Mouse (Mus musculus) gastrocnemius, adult 2 months (tissue): ENCODE measurements around the gene Hist1h2bf. TPM values are rescaled to one million over a fixed set of nuclear protein-coding genes. Genes with fewer than 3 reads are reported as not detected.

ENCODE experiments used
- DNase-seq: peaks from one replicate; pipeline ENCODE4 v3.0.0; 2022
- H3K27ac ChIP-seq: fragments of 200-600 bp; 2 replicates; pipeline ENCODE4 v1.8.1; 2022; ENCODE audit warnings: mild to moderate bottlenecking
- H3K4me3 ChIP-seq: fragments of 200-600 bp; 2 replicates; pipeline ENCODE4 v1.8.1; 2022; ENCODE audit warnings: mild to moderate bottlenecking, moderate library complexity
- CTCF ChIP-seq: fragments of 200-600 bp; IDR thresholded peaks from 2 replicates; pipeline ENCODE4 v1.8.1; 2022; ENCODE audit warnings: antibody characterized with exemption, mild to moderate bottlenecking, moderate library complexity
- intact Hi-C: fragments of 180-260 bp; cut with DNase I; formaldehyde crosslinking; loops from one replicate; pipeline ENCODE4 v1.15.1; 2025
- microRNA-seq: library from miRNA; unstranded; fragments of <30 nt; microRNA quantifications from one replicate; pipeline ENCODE4 v1.2.0, GENCODE M21; 2021
- total RNA-seq, 2 experiments: library from RNA; stranded (reverse); gene quantifications; 2 replicates each; pipeline ENCODE4 v1.2.3; 2021

Gene Hist1h2bf
- total RNA-seq, 2 experiments from 2014 or later: 3.6 to 3.8 TPM

- intact Hi-C loops: loop anchor here (5.0 kb wide), 2 partner anchors 51 to 1819 kb away; partner anchors contain the start of gene Hist1h4d
These were observed 42.8 kb downstream of the Hist1h2bf start, which contains the start of gene Hist1h4h for GRCm38 (mm10) chr13:23530901-23531875. Gene Hist1h4h (plus strand): TSS chr13:23531050.

GRCm38 (mm10) chr13:23530181-23530900 is 43.7 kb downstream of the Hist1h2bf start:
- Histone ChIP-seq H3K4me3 (peak overlapping the region; percentile 91), H3K27ac (peak overlapping the region; percentile 95)
- DNase-seq: peak; percentile 59
- intact Hi-C loops: loop anchor here (5.0 kb wide), 2 partner anchors 52 to 1818 kb away; partner anchors contain the start of gene Hist1h4d
- no peak for TF ChIP-seq CTCF

More at GRCm38 (mm10) chr13:23530901-23531875, 42.8 kb downstream of the Hist1h2bf start, which contains the start of gene Hist1h4h:
- no peak for TF ChIP-seq CTCF
- peak within 1 kb of the TSS; percentile 91 for H3K4me3 ChIP-seq
- peak within 1 kb of the TSS; percentile 95 for H3K27ac ChIP-seq
- DNase-seq: peak; percentile 92

GRCm38 (mm10) chr13:23529480-23530165 is 44.4 kb downstream of the Hist1h2bf start:
- DNase-seq: no peak
- TF ChIP-seq CTCF: no peak
- H3K27ac ChIP-seq: peak overlapping the region; percentile 95
- intact Hi-C loops: loop anchor here (5.0 kb wide), 2 partner anchors 53 to 1817 kb away; partner anchors contain the start of gene Hist1h4d
- peak overlapping the region; percentile 91 for H3K4me3 ChIP-seq

DNA sequence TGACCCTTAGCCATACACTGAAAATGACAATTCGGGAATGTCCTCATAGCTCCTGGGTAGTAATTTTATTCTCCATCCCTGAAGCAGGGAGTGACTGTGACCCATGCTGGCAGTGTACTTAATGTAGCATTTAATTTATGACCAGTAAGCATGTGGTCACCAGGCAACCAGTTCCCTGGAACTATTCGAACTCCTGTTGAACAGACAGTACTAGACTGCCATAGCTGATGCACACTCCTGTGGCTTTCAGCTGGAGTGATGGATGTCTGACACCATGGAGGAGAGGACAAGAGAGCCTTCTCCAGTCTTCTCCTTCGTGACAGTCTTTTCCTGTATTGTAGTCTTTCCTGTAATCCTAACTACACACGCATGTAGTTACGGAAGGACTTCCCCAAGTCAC is 45.0 kb downstream of the Hist1h2bf start:
- DNase-seq: no peak
- intact Hi-C loops: no loop called here
- no peak overlapping the region for H3K27ac ChIP-seq
- no peak overlapping the region for H3K4me3 ChIP-seq
- TF ChIP-seq CTCF: no peak

- H3K4me3 ChIP-seq: peak overlapping the region; percentile 73
- H3K27ac ChIP-seq: peak overlapping the region; percentile 20; the same call in 1 of the 2 replicates
- TF ChIP-seq CTCF: no peak
- peak; percentile 85 for DNase-seq
- intact Hi-C loops: no loop called here
These were observed 47.7 kb downstream of the Hist1h2bf start for GRCm38 (mm10) chr13:23526312-23526711.

DNA sequence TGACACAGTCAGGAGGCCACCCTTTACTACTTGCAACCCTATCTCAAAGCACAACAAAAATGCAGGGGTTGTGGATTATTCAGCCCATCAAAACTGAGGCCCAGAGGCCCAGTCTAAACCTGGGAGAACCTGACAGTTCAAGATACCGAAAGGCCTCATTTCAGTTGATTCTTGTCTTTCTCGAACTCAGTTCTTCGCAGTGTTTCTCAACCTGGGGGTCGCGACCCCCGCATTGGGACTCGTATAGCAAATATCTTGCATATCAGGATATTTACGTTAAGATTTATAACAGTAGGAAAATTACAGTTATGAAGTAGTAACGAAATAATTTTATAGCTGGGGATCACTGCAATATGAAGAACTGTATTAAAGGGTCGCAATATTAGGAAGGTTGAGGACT is 48.1 kb downstream of the Hist1h2bf start:
- peak overlapping the region; percentile 73 for H3K4me3 ChIP-seq
- intact Hi-C loops: no loop called here
- H3K27ac ChIP-seq: no peak overlapping the region
- DNase-seq: no peak
- TF ChIP-seq CTCF: no peak

DNA sequence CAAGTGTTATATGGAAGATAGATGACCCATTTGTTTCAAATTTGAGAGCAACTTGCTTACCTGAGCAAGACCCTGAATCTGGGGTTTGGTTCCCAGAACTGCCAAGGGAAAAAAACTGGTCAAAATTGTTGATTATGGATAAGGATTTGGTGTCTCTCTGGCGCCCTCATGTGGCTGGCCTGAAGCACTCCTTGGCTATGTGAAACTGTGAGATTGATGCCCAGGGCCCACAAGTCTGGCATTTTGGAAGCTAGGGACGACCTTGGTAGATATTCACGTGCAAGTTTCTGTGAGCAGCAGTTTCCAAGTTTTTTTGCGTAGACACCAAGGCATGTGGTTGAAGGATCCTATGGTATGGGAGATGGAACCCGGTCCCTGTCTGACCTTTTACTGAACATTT is 49.3 kb downstream of the Hist1h2bf start:
- peak; percentile 97 for TF ChIP-seq CTCF
- intact Hi-C loops: loop anchor here (5.0 kb wide), 1 partner anchor 73 kb away; no protein-coding TSS in a partner anchor

DNA sequence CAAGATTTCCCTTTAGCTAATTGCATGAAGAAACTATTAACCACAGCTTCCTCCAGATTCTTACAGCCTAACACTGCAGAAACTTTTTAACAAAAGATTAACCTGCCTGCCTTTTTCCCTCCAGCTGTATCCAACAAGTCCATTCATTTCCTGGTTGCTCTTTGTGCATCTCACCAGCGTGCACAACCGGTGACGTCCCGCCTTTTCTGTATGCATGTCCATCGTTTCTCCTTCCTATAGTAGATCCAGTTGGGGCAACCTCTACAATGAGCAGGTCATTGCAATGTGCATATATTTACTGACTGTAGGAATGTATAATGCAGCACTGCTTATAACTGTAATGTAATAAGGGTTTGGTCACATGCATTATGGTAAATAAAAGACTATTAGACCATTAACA is 50.0 kb downstream of the Hist1h2bf start:
- DNase-seq: no peak
- Histone ChIP-seq H3K27ac (no peak overlapping the region), H3K4me3 (no peak overlapping the region)
- intact Hi-C loops: loop anchor here (5.0 kb wide), 1 partner anchor 73 kb away; no protein-coding TSS in a partner anchor
- no peak for TF ChIP-seq CTCF

More for the DNA sequence above, 49.3 kb downstream of the Hist1h2bf start:
- Histone ChIP-seq H3K27ac (no peak overlapping the region), H3K4me3 (no peak overlapping the region)
- DNase-seq: peak; percentile 76

Small RNA genes within 50 kb of the gene (microRNA-seq; reads per million reads assigned to microRNA genes)
- gene Gm44297 (not detected), gene Gm44359 (not detected), gene Gm44394 (not detected)

Other genes starting within 250 kb of the Hist1h2bf start
- gene Zfp322a, start 205.0 kb downstream of the Hist1h2bf start, total RNA-seq: 10 to 100 TPM in 1 of 2 experiments, 1 to 10 TPM in 1; 8.9 to 12.7 TPM
- 1 to 10 TPM; 3.6 to 3.9 TPM for gene Abt1, start 150.3 kb downstream of the Hist1h2bf start, total RNA-seq
- not detected for gene Btn1a1, start 108.3 kb downstream of the Hist1h2bf start, total RNA-seq
- gene Btn2a2, start 85.3 kb downstream of the Hist1h2bf start, total RNA-seq: not detected
- 100 to 1,000 TPM; 131 to 139 TPM for gene Hist1h4h, start 43.1 kb downstream of the Hist1h2bf start, total RNA-seq
- gene Hist1h2af, start 40.3 kb downstream of the Hist1h2bf start, total RNA-seq: 1 to 10 TPM in 1 of 2 experiments, not detected in 1; 2.0 TPM
- gene Hist1h3g, start 38.8 kb downstream of the Hist1h2bf start, total RNA-seq: not detected
- gene Hist1h2bh, start 30.8 kb downstream of the Hist1h2bf start, total RNA-seq: 1 to 10 TPM in 1 of 2 experiments, under 1 TPM in 1; 0.94 to 1.0 TPM
- 1 to 10 TPM; 2.9 to 4.0 TPM for gene Hist1h3f, start 30.1 kb downstream of the Hist1h2bf start, total RNA-seq
- 1 to 10 TPM; 7.8 to 8.7 TPM for gene Hist1h4f, start 22.5 kb downstream of the Hist1h2bf start, total RNA-seq
- gene Hist1h1d, start 20.9 kb downstream of the Hist1h2bf start, total RNA-seq: under 1 TPM; 0.56 to 0.81 TPM
- gene Hist1h3e, start 11.8 kb downstream of the Hist1h2bf start, total RNA-seq: 10 to 100 TPM in 1 of 2 experiments, 1 to 10 TPM in 1; 8.3 to 12.9 TPM
- gene Hist1h2ae, start 3.0 kb downstream of the Hist1h2bf start, total RNA-seq: under 1 TPM in 1 of 2 experiments, not detected in 1; 0.45 TPM
- gene Hist1h2bg, start 2.8 kb downstream of the Hist1h2bf start, total RNA-seq: 1 to 10 TPM; 2.9 to 7.6 TPM
- 1 to 10 TPM; 1.0 to 1.3 TPM for gene Hist1h2ad, start 185 bp upstream of the Hist1h2bf start, total RNA-seq
- 1 to 10 TPM; 2.0 to 3.0 TPM for gene Hist1h3d, start 1.6 kb upstream of the Hist1h2bf start, total RNA-seq
- 10 to 100 TPM; 31.0 to 36.0 TPM for gene Hist1h4d, start 7.4 kb upstream of the Hist1h2bf start, total RNA-seq
- 10 to 100 TPM; 10.8 to 17.5 TPM for gene Hist1h2be, start 46.9 kb upstream of the Hist1h2bf start, total RNA-seq
- 10 to 100 TPM; 29.1 to 34.0 TPM for gene Hist1h1e, start 48.4 kb upstream of the Hist1h2bf start, total RNA-seq
- under 1 TPM; 0.84 to 0.92 TPM for gene Hist1h2ac, start 109.8 kb upstream of the Hist1h2bf start, total RNA-seq
- gene Hist1h2bc, start 110.0 kb upstream of the Hist1h2bf start, total RNA-seq: 10 to 100 TPM; 59.1 to 76.4 TPM
- gene Hist1h1t, start 121.6 kb upstream of the Hist1h2bf start, total RNA-seq: not detected
- 10 to 100 TPM; 49.8 to 61.2 TPM for gene Hist1h4c, start 124.3 kb upstream of the Hist1h2bf start, total RNA-seq
- gene Hfe, start 136.7 kb upstream of the Hist1h2bf start, total RNA-seq: 10 to 100 TPM; 16.0 to 18.7 TPM
- gene Hist1h1c, start 164.6 kb upstream of the Hist1h2bf start, total RNA-seq: 100 to 1,000 TPM; 135 to 164 TPM
- not detected for gene Hist1h3c, start 171.4 kb upstream of the Hist1h2bf start, total RNA-seq
- 1 to 10 TPM; 1.1 to 2.3 TPM for gene Hist1h2bb, start 172.5 kb upstream of the Hist1h2bf start, total RNA-seq
- 1 to 10 TPM in 1 of 2 experiments, not detected in 1; 1.9 TPM for gene Hist1h2ab, start 176.9 kb upstream of the Hist1h2bf start, total RNA-seq
- 1 to 10 TPM; 1.6 to 1.8 TPM for gene Hist1h3b, start 178.1 kb upstream of the Hist1h2bf start, total RNA-seq
- 1 to 10 TPM; 2.1 to 3.7 TPM for gene Hist1h4b, start 182.8 kb upstream of the Hist1h2bf start, total RNA-seq
- 1 to 10 TPM in 1 of 2 experiments, under 1 TPM in 1; 0.61 to 1.4 TPM for gene Hist1h4a, start 187.0 kb upstream of the Hist1h2bf start, total RNA-seq
- 1 to 10 TPM; 2.9 to 4.2 TPM for gene Hist1h3a, start 188.2 kb upstream of the Hist1h2bf start, total RNA-seq
- 1 to 10 TPM; 1.2 to 1.5 TPM for gene Hist1h1a, start 189.5 kb upstream of the Hist1h2bf start, total RNA-seq
- gene Trim38, start 195.7 kb upstream of the Hist1h2bf start, total RNA-seq: not detected
- not detected for gene Slc17a2, start 232.8 kb upstream of the Hist1h2bf start, total RNA-seq